Mouse (Mus musculus): ENCODE measurements at regions not wholly inside any gene's neighbourhood (a gene's known extent, or its start where the extent isn't known, plus 50 kb on each side); places are given as distances from the start of the nearest gene placed in this dataset.
A peak's percentile ranks its signal among the peaks of the same experiment; 100 is the strongest.
"Not testable (repeated sequence)": the region's sequence is repeated elsewhere in the genome, so short reads cannot be mapped to it uniquely, and the experiment has no call there.

DNA sequence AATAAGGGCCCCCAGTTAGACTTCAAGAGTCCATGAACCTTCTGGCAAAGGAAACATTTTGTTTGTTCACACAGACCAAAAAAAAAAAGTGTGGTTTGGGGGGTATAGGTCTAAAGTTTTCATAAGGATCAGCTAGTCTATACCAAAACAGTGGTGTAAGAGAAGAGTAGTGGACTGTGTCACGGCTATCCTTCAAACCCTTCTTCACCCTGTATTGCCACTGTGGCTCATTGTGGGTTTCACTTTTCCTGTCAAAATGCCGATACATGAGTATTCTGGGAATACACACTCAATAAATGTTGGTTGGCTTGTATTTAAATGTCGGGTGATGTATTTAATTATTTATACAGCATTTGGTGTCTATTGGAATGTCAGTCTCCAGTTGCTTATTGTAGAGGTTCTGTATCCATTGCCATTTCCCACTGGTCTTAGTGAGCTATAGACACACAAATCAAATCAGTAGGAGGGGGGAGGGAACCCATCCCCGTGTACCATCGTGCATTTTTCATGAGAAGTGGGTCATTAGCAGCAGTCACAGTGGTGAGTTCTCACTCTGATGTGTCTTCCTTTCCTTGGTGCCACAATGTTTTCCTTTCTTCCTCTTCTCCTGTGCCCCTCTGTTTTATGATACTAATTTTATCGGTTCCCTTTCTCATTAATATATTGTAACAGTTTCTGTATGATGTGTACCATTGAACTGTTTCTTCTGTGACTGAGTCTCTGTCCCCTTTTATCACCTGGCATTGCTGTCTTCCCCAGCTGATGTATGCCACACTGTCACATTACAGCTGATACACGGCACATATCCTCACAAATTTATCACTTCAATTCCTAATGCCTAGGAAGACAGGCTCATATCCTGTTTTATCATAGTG is 187.8 kb upstream of the Tsc22d2 start:
- no peak for DNase-seq (ENCODE audit: low spot score in 2 of 2)

DNA sequence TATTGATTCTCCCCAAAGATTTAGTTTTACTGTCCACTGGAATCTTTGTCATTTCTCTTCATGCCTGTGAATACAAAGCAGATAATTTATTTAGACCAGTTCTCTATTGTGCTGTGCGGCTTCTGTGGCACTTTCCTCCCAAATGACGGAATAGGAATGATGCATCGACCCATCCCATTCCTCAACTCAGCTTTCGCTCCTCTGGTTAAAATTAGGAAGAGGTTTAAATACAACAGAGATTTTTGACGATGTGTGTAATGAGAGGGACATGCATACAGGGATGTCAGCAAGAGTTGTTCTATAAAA is 187.2 kb upstream of the Tsc22d2 start:
- DNase-seq (ENCODE audit: low spot score in 2 of 2): no peak

DNA sequence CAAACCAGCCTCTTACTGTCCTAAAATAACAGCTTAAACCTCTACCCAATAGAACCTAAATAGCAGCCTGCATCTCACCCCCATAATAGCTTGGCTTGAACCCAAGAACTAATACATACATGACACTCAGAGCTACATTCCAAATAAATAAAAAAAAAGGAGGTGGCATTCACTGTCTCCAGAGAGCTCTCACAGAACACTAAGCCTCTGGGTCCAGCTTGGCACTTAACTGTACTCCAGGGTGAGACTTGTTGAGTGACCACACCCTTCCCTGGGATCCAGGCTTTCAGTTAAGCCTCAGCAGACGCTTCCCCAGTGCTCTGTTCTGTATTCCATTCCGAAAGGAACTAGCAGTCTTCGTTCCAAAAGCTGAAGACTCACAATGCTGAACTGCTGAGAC is 186.3 kb upstream of the Tsc22d2 start:
- no peak for DNase-seq (ENCODE audit: low spot score in 2 of 2)

DNA sequence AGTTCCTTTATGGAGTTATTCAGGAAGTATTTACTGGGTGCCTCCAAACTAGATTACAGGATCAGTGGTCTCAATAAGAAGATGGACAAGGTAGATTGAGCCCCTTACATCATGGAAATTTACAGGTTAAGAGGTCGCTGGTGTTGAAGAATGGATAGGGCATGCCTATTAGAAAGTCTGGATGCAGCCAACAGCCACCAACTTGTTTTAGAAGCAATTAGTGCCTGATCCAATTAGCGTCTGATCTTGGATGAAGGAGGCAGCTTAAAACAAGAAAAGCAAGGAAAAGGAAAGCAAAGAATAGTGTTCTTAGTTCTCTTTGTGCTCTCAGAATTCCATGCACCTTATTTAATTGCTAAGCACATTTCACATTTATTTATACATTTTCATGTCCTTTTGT is 182.8 kb upstream of the Tsc22d2 start:
- no peak for DNase-seq (ENCODE audit: low spot score in 2 of 2)

DNA sequence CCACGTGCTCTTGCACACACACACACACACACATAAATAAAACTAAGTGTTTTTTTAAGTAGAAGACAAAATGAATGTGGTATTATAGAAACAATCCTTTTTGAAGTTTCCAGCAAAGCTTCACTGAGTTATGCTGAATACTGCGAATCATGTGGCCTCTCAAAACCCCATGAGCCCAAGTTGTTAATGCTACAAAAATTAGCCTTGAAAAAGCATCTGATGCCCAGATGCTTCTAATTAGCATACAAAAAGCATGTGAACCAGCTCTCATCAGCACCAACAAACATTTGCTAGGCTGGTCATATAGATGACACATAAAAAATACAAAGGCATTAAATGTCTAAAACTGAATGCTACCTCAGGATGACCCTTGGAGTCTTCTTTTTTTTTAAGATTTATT is 181.2 kb upstream of the Tsc22d2 start:
- DNase-seq (ENCODE audit: low spot score in 2 of 2): no peak

DNA sequence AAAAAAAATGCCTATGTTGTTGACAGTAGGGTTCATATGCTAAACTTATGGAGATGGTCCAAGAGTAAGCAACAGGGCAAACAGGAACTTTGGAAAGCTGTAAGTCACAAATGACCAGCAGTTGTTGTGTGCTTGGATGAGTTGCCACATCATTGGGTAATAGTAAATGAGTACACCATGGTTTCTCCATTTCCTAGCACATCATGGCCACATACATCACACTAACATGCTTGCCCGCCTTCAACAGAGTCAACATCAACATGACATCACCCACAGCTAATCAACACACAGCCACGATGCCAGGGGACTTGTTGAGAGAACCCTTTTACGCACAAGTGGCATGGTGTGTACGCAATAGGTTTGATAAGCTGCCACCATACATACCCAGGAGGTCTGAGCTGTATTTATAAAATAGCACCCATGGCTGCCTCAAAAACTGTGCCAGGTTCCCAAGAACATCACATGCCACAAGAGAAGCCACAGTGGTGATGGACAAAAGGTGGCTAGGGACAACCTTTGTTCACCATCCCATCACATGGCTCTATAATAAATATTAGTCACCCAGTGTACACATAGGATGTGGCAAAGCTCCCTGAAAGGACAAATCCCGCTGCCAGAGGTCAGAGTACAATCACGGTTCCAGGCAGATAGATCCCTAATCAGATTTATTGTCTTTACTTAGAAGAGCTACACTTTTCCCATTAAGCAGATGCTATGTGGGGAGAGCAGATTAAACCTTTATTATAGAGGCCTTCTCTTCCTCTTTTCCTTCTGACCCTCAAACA is 179.5 kb upstream of the Tsc22d2 start:
- no peak for DNase-seq (ENCODE audit: low spot score in 2 of 2)

DNA sequence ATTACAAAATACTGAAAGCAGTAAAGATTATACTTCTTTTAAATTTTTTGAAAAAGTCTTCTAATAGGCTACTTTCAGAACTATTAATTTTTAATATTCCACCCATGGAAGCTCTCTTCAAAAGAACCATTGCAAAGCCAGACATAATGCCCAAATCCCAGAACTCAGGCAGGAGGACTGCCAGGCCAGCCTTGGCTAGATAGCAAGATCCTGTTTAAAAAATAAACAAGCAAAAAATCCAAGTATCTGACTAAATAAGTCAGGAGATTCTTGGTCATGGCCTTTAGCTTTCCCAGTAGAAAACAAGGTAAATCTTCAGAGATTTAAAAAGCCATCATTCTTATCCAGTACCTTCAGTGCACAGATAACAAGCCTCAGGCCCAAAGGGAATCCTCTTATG is 176.4 kb upstream of the Tsc22d2 start:
- no peak for DNase-seq (ENCODE audit: low spot score in 2 of 2)

DNA sequence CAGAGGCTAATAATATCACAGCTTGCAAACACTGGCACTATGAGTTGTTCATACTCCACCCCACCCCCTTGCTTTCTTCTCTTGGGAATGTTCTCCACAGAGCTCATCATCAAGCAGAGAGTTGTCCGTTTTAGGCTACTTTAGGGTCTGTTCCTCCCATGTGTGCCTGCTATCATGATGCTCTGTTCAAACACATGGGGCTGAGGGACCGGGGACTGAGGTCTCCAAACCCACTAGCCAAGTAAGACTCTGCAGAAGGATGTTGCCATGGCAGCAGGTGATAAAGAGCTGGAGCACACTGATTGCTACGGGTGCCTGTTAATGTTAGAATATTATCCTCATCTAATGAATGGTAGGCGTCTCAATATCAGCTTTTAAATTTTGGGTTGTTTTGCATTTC is 173.7 kb upstream of the Tsc22d2 start:
- no peak for DNase-seq (ENCODE audit: low spot score in 2 of 2)

DNA sequence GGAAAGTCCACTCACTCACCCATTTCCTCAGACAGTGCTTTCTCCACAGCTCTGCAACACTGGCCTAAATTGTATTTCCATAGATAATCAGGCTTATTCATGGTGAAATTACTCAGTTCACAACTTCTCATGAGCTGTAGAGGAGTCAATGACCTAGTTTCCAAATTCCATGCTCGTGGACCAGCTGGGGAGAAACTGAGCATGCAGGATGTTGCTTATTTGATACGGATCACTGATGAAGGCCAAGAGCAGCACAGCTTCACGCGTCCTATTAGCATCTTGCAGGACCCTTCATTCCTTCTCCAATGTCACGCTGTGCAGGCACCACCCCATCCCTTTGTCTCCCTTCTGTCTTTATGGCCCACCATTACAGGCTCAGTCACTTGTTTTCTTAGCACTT is 169.2 kb upstream of the Tsc22d2 start:
- DNase-seq (ENCODE audit: low spot score in 2 of 2): no peak

DNA sequence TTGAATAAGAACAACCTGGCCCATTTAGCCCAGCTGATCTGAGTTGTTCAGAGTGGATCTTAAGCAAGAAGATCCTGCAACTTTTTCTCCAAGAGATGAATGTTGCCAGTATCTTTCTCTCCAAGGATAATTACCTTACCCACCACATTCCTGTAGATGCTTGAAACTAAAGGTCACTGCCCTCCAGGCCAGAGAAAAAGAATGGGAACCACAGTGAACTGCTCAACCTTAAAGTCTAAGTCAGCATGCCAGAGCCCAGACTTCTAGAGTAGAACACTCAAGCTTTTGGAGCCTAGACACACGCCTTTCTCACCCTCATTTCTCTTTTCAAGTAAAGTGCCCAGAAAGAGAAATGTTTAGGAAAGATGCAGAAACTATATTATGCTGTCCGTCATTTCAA is 166.5 kb upstream of the Tsc22d2 start:
- DNase-seq (ENCODE audit: low spot score in 2 of 2): no peak

DNA sequence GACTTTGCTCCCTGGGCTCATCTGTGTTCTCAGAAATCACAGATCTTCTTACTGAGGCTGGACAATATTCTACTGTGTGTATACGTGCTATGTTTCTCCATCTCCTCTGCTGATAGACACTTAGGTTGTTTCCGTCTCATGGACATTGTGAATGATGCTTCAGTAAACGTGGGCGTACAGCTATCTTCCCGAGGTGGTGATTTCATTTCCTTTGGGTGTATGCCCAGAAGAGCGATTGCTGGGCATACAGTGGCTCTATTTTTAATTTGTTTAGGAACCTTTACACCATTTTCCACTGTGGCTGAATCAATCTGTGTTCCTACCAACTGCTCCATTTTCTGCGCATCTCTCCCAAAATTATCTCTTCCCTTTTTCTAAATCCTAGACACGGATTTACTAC is 160.6 kb upstream of the Tsc22d2 start:
- peak; percentile 12 to 26 for DNase-seq (ENCODE audit: low spot score in 2 of 2)

DNA sequence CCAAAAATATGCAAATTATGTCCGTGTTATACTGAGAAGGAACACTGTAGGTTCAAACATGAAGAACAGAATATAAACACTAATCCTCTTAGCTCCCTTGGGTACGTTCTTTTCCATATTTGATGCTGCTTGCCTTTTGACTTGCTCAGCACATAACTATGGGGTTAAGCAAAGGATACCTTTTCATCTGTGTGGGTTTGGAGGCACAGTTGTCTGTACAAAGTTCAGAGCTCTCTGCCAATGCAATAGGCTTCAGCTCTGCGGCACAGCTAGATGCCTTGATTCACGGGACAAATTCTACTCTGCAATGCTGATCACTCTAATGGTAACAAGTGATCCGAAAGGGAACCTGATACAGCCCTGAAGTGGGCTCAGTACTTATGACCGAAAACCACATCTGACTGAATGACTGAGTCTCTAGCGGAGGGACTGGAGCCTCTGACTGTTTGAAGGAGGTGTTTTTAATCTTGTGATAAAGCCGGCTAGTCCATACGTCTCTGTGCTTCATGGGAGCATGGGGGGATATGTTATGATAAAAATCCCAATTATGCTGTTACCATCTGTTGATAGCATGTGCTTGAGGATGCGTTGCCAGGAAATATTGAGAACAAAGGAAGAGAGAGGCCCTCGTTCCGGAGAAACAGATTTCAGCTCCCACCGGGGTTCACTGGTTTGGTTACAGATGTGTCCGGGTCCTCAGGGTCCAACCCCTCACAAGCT is 146.7 kb upstream of the Tsc22d2 start:
- no peak for DNase-seq (ENCODE audit: low spot score in 2 of 2)

DNA sequence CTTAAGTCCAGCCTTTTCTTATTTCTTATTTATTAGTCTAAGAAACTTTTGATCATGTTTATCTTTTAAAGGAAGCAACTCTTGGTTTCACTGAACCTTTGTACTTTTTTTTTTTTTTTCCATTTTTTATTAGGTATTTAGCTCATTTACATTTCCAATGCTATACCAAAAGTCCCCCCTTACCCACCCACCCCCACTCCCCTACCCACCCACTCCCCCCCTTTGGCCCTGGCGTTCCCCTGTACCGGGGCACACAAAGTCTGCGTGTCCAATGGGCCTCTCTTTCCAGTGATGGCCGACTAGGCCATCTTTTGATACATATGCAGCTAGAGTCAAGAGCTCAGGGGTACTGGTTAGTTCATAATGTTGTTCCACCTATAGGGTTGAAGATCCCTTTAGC is 143.1 kb upstream of the Tsc22d2 start:
- not testable (repeated sequence) for DNase-seq (ENCODE audit: low spot score in 2 of 2)

DNA sequence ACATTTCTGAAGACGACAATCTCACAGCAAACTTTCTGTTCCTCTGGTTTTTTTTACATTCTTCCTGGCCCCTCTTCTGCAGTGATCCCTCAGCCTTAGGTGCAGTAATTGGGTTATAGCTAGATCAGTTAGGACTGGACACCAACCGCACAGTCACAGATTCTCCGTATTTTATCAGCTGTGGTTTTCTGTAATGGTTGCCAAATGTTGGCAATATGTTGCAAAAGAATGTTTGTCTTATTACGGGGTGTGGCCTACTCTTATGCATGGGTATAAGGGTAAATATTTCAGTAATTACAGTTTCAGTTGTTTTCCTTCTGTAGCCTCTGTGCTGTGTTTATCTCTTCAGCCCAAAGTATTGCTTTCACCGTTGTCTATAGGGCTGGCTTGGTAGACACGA is 133.2 kb upstream of the Tsc22d2 start:
- no peak for DNase-seq (ENCODE audit: low spot score in 2 of 2)

DNA sequence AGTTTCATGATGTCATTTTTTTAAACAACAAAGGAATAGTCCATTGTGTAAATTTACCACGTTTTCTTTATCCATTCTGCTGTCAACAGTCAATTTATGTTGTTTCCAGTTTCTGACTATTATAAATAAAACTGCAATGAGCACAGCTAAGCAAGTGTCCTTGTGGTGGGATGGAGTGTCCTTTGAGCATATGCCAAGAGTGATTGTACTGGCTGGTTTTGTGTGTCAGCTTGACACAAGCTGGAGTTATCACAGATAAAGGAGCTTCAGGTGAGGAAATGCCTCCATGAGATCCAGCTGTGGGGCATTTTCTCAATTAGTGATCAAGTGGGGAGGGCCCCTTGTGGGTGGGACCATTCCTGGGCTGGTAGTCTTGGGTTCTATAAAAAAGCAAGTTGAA is 130.1 kb upstream of the Tsc22d2 start:
- DNase-seq (ENCODE audit: low spot score in 2 of 2): not testable (repeated sequence)

DNA sequence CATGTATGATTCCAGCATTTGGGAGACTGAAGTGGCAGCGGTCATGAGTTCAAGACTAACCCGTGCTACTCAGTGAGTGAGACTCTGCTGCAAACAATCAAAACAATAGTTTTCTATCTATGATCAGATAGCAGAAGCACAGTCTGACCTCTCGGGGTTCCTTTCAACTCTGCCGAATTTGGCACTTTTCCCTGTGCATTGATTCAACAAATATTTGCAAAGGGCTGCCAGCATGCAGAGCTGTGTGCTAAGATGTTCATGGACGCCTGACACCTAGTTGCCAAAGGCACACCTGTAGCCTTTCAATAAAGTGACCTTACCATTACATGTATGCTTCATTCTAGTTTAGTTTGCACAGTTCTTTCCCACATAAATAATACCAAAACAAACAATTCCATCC is 118.7 kb upstream of the Tsc22d2 start:
- no peak for DNase-seq (ENCODE audit: low spot score in 2 of 2)

DNA sequence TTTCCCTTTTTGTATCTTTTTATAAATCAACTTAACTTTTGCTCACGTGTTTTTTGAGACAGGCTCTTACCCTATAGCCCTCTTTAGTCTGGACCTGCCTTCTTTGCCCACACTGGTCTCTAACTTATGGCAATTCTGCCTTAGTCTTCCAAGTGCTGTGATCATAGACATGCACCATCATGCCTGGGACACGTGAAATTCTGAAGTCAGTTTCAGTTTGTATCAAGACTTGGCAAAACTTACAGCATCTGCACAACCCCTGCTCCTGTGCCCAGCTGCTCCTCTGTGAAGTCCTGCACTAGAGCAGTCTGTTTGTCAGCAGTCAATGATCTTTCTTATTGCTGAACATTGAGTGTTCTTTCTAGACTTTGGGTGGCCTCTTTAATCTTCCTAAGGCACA is 114.3 kb upstream of the Tsc22d2 start:
- no peak for DNase-seq (ENCODE audit: low spot score in 2 of 2)

DNA sequence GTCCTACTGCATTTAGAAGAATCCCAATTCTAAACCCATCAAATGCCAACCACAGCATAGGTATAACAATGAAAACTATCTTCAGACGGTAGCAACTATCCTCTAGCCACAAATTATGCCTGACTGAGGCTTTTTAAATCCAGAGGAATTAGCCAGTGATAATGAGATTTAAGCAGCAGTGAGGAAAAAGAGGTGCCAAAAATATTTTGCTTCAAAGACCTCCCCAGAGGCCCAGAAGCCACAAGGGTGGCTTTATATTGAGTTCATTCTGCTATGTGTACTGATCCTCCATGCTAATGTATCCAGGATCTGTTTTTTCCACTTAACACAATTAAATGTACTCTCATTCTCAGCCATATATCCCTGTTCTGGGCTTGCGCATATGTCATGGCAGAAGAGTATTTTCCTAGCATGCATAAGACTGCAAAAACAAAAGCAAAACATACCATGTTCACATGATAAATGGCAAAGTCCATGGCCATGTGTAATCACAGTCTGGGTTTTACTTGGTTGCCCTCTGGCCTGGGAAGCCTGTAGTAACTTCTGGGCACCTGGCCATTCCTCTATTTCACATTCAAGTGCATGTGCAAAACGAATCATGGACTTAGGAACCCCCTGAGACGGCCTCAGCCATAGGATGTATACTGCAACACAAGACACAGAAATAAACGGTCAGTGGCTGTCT is 113.6 kb upstream of the Tsc22d2 start:
- DNase-seq (ENCODE audit: low spot score in 2 of 2): no peak

DNA sequence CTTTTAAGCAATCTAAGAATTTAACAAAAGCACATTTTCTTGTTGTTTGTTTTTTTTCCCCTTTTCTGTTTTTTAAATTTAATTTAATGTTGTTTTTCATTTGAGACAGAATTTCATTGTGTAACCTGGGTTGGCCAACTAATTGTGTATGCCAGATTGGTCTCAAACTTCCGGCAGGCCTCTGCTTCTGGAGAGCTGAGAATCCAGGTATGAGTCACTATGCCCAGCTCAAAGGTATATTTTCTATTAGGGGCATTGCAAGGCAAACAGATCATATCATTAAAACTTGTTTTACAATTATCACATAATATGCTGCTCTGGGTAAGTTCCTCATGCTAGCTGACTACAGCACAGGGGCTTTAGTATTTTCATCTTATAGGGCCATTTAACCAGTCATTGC is 112.2 kb upstream of the Tsc22d2 start:
- no peak for DNase-seq (ENCODE audit: low spot score in 2 of 2)

DNA sequence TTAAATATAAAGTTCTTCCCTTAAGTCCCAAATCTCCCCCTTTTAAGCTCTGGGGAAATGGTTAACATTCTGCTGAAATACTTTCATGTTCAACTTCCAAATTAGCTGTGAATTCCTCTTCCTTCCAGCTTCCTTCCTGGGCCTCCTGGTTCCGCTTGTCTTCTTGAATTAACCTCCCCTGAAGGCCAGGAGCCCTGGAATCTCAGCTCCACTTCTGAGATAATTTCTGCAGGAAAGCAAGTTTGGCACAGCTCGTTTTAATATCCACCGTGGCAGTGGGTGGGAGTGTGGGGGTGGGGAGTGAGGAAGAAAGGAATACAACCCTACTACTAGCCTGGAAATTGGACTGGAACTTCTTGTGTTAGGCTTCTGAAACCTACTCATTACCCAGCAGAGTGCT is 110.8 kb upstream of the Tsc22d2 start:
- no peak for DNase-seq (ENCODE audit: low spot score in 2 of 2)

DNA sequence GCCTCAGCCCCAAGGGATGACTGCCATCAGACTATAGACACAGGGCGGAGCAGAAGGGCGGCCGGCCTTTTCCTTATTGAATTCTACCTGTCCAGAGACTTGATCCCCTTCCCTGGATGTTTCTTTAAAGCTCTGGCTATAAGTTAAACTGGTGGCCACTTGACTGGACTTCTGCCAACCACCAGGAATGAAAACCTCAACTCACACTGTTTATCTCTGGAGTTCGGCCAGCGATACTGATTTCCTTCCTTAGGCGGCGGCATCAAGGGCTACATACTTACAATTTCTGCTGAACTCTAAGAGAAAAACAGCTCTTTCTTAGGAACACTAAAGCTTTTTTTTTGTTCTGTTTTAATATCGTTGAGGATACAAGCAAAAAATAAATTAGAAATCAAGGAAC is 104.9 kb upstream of the Tsc22d2 start:
- DNase-seq (ENCODE audit: low spot score in 2 of 2): no peak

DNA sequence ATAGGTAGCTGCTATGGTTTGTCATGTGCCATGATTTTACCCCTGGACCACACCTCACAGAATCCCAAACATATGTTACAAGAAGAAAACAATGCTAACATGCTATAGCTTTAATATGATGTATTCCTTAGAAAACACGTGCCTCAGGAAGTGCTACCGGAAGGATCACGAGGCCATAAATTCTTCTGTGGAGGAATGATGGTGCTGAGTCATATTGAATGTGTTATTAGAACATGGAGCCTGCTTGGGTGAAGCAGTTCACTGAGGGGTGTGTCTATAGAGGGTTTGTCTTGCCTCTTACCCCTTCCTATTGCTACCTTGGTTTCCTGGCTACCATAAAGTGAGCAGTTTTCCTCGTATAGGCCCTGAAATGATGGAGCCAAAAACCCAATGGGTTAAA is 104.1 kb upstream of the Tsc22d2 start:
- DNase-seq (ENCODE audit: low spot score in 2 of 2): no peak
